Mouse (Mus musculus): Measurements from ENCODE around the gene Il27ra.

DNA sequence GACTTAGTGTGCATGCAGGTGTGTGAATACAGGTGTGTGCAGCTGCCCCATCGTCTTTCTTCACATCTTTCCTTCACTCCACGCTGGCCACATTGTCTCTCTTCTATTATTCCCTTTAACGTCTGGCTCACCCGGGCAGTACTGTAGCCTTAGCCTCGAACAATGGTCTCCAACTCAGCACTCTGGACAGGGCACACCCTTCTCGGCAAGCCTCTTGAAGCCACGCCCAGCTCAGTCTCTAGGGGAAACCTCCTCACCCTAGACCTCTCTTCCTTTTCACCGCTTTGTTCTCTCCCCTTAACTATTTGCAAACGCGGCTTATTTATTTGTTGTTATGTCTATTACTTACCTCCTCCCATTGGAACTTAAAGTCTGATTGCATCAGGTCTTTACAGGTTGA lies 14.9 kb downstream of the Il27ra start:
- TF ChIP-seq GATA1 (IDR thresholded peaks at IDR 0.05; ENCODE audit: low read length), result no peak
- no peak for TF ChIP-seq TAL1 (IDR thresholded peaks at IDR 0.05; ENCODE audit: low read length)
